Mouse (Mus musculus): ENCODE data around the gene St6galnac1. TPM values are rescaled to one million over a fixed set of nuclear protein-coding genes. Genes with fewer than 3 reads are reported as not detected.

St6galnac1 gene
- polyA plus RNA-seq, 1 experiment from 2014 or later = not detected

DNA sequence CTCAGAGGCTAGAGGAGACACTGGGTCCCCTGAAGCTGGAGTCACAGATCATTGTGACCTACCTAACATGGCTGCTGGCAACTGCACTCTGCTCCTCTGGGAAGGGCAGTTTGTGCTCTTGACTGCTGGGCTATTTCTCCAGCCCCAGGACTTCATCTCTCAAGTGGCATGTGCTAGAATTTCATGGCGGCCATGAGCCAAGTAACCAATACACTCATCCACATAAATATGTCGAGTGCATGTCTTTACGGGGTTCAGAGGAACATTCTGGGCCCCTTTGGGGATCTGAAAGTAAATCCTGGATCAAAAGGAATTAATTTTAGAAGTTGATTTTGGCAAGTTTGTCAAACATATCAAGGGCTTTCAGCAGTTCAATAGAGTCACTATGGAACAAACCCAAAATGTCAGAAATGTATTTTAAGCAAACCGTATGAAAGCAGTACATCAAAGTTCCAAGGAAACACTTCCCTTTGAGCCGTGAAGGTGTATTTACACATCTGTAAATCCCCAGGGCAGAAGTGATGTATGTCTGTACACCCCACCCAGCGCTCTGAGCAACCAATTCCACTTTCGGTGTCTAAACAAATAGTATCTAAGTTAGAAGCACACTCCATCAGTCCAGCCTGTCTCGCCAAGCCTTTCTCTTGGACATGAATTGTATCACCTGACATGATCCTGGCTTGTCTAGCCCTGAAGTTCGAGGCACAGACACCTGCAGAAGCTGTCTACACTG, 45.9 kb downstream of the St6galnac1 start:
- DNase-seq (ENCODE audit: low spot score) (no peak), ATAC-seq (replicated peaks; ENCODE audit: low FRiP score, low TSS enrichment, low read depth) (no peak)
- H3K27me3 ChIP-seq (replicated peaks; ENCODE audit: control insufficient read depth, insufficient read depth, low read length) = no peaks in the 10 kb centered on the region
- H3K27ac ChIP-seq (ENCODE audit: low read depth) = no peak overlapping the region
- 66% methylated on average over 9 of the region's 9 CpGs for WGBS
- no peak overlapping the region for H3K4me3 ChIP-seq (ENCODE audit: low read depth, low read length)
- no peaks in the 10 kb centered on the region for H3K36me3 ChIP-seq (ENCODE audit: control insufficient read depth, insufficient read depth, low read length)
- no peak overlapping the region for H3K4me2 ChIP-seq (ENCODE audit: low read length)
- H3K4me1 ChIP-seq (replicated peaks; ENCODE audit: control insufficient read depth, insufficient read depth, low read length) = no peaks in the 10 kb centered on the region
- no peaks in the 10 kb centered on the region for H3K9me3 ChIP-seq (ENCODE audit: control insufficient read depth, low read length)
- no peak overlapping the region for H3K9ac ChIP-seq (ENCODE audit: low read length)

DNA sequence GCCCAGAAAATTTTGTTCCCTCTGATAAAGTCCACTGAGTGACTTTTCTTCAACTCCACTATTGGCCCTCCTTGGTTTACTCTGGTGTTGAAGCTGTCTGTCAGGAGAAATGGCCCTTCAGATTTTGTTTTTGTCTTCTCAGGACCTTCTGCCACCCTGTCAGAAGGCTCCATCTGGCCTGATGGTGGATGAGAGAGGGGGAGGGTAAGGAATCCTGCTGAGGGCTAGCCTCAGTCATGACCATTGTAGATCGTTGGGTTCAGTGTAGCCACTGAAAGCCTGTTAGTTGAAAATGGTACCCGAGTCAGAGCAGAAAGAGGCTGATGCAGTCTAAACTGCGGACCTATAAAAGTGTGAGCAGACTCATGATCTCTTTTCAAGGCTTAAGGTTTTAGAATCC, 49.2 kb downstream of the St6galnac1 start:
- Histone ChIP-seq H3K36me3 (ENCODE audit: control insufficient read depth, insufficient read depth, low read length) (no peaks in the 10 kb centered on the region), H3K4me2 (ENCODE audit: low read length) (no peak overlapping the region), H3K27me3 (replicated peaks; ENCODE audit: control insufficient read depth, insufficient read depth, low read length) (no peaks in the 10 kb centered on the region), H3K9me3 (ENCODE audit: control insufficient read depth, low read length) (no peaks in the 10 kb centered on the region), H3K4me3 (ENCODE audit: low read depth, low read length) (no peak overlapping the region), H3K27ac (ENCODE audit: low read depth) (no peak overlapping the region), H3K9ac (ENCODE audit: low read length) (no peak overlapping the region), H3K4me1 (replicated peaks; ENCODE audit: control insufficient read depth, insufficient read depth, low read length) (no peaks in the 10 kb centered on the region)
- ATAC-seq (replicated peaks; ENCODE audit: low FRiP score, low TSS enrichment, low read depth) (no peak), DNase-seq (ENCODE audit: low spot score) (no peak)
- 77% methylated on average over 3 of the region's 3 CpGs for WGBS

GRCm38 (mm10) chr11:116725031-116725948, 50.0 kb downstream of the St6galnac1 start:
- Histone ChIP-seq H3K27ac (ENCODE audit: low read depth) (no peak overlapping the region), H3K9me3 (ENCODE audit: control insufficient read depth, low read length) (no peaks in the 10 kb centered on the region), H3K4me3 (ENCODE audit: low read depth, low read length) (no peak overlapping the region), H3K4me2 (ENCODE audit: low read length) (no peak overlapping the region), H3K9ac (ENCODE audit: low read length) (no peak overlapping the region), H3K4me1 (replicated peaks; ENCODE audit: control insufficient read depth, insufficient read depth, low read length) (no peaks in the 10 kb centered on the region), H3K36me3 (ENCODE audit: control insufficient read depth, insufficient read depth, low read length) (no peaks in the 10 kb centered on the region), H3K27me3 (replicated peaks; ENCODE audit: control insufficient read depth, insufficient read depth, low read length) (no peaks in the 10 kb centered on the region)
- ATAC-seq (replicated peaks; ENCODE audit: low FRiP score, low TSS enrichment, low read depth) (no peak), DNase-seq (ENCODE audit: low spot score) (no peak)
- WGBS = 43% methylated on average over 27 of the region's 27 CpGs

DNA sequence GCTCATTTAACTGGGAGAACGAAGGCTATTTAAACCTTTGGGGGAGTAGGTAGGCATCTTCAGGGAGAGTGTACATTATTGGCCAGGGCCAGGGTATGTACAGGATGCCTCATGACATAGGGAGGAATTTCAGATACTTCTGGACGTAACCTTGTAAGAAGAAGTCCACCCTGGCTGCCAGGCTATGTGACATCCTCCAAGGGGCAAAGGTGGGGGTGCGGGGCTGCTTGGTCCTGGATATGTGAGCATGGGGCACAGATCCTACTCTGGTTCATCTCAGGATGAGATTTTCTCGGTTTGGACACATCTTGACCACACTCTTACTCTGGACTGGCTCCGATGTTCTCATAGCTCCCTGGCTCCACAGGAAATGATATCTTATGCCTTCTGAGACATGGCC, 52.2 kb downstream of the St6galnac1 start:
- Histone ChIP-seq H3K27ac (ENCODE audit: low read depth) (no peak overlapping the region), H3K9me3 (ENCODE audit: control insufficient read depth, low read length) (peaks cover 3% of the 10 kb centered on the region; the same call in 1 of the 2 replicates), H3K27me3 (replicated peaks; ENCODE audit: control insufficient read depth, insufficient read depth, low read length) (no peaks in the 10 kb centered on the region), H3K4me3 (ENCODE audit: low read depth, low read length) (no peak overlapping the region), H3K4me2 (ENCODE audit: low read length) (no peak overlapping the region), H3K36me3 (ENCODE audit: control insufficient read depth, insufficient read depth, low read length) (no peaks in the 10 kb centered on the region), H3K9ac (ENCODE audit: low read length) (no peak overlapping the region), H3K4me1 (replicated peaks; ENCODE audit: control insufficient read depth, insufficient read depth, low read length) (no peaks in the 10 kb centered on the region)
- 86% methylated on average over 5 of the region's 5 CpGs for WGBS
- no peak for DNase-seq (ENCODE audit: low spot score)
- no peak for ATAC-seq (replicated peaks; ENCODE audit: low FRiP score, low TSS enrichment, low read depth)

- 64% methylated on average over 9 of the region's 9 CpGs for WGBS
- no peak overlapping the region for H3K27ac ChIP-seq (ENCODE audit: low read depth)
- H3K9me3 ChIP-seq (ENCODE audit: control insufficient read depth, low read length) = peaks cover 7% of the 10 kb centered on the region
- no peaks in the 10 kb centered on the region for H3K27me3 ChIP-seq (replicated peaks; ENCODE audit: control insufficient read depth, insufficient read depth, low read length)
- ATAC-seq (replicated peaks; ENCODE audit: low FRiP score, low TSS enrichment, low read depth) = no peak
- no peak overlapping the region for H3K4me3 ChIP-seq (ENCODE audit: low read depth, low read length)
- H3K36me3 ChIP-seq (ENCODE audit: control insufficient read depth, insufficient read depth, low read length) = no peaks in the 10 kb centered on the region
- H3K9ac ChIP-seq (ENCODE audit: low read length) = no peak overlapping the region
- no peaks in the 10 kb centered on the region for H3K4me1 ChIP-seq (replicated peaks; ENCODE audit: control insufficient read depth, insufficient read depth, low read length)
- no peak for DNase-seq (ENCODE audit: low spot score)
- H3K4me2 ChIP-seq (ENCODE audit: low read length) = no peak overlapping the region
Measured at GRCm38 (mm10) chr11:116721548-116722271, 53.6 kb downstream of the St6galnac1 start.

DNA sequence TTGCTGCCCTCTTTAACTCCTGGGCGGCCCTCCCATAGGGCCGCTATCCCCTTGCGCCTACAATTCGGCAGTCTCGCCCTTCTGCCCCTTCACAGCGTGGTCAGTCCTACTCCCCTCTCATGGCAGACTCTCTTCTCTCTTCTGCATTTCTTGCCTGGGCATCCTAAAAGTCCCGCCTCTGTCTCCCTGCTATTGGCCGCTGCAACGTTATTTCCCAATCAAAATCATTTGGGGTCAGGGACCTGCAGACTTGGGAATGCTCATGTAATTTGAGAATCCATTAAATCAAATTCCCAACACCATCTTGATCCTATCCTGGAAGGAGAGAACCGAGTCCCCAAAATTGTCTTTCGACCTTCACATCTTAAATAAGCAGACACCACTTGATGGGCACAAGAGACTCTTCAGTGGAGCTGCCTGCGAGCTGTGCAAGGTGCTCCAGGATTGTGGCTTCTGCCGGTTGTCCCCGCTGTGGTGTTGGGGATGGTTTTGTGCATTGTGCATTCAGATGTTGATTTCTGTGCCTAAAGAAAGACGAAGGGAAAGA, 54.9 kb downstream of the St6galnac1 start:
- DNase-seq (ENCODE audit: low spot score) = no peak
- 88% methylated on average over 15 of the region's 15 CpGs for WGBS
- Histone ChIP-seq H3K36me3 (ENCODE audit: control insufficient read depth, insufficient read depth, low read length) (no peaks in the 10 kb centered on the region), H3K4me2 (ENCODE audit: low read length) (no peak overlapping the region), H3K4me1 (replicated peaks; ENCODE audit: control insufficient read depth, insufficient read depth, low read length) (no peaks in the 10 kb centered on the region), H3K9ac (ENCODE audit: low read length) (no peak overlapping the region), H3K9me3 (ENCODE audit: control insufficient read depth, low read length) (peaks cover 7% of the 10 kb centered on the region), H3K27me3 (replicated peaks; ENCODE audit: control insufficient read depth, insufficient read depth, low read length) (no peaks in the 10 kb centered on the region), H3K4me3 (ENCODE audit: low read depth, low read length) (no peak overlapping the region), H3K27ac (ENCODE audit: low read depth) (no peak overlapping the region)
- no peak for ATAC-seq (replicated peaks; ENCODE audit: low FRiP score, low TSS enrichment, low read depth)

Other genes with a start within 250 kb of the St6galnac1 start
- gene Sphk1, start 244.6 kb downstream of the St6galnac1 start, polyA plus RNA-seq (2014; fragmentation: Nextera tagmentation; extraction: Ambion mirVana) = 2.1 and 4.5 TPM in 2 replicates
- 9.7 and 9.8 TPM in 2 replicates for gene Ube2o, start 194.1 kb downstream of the St6galnac1 start, polyA plus RNA-seq (2014; fragmentation: Nextera tagmentation; extraction: Ambion mirVana)
- not detected in 2 replicates for gene Aanat, start 189.1 kb downstream of the St6galnac1 start, polyA plus RNA-seq (2014; fragmentation: Nextera tagmentation; extraction: Ambion mirVana)
- 5.7 and 5.9 TPM in 2 replicates for gene Rhbdf2, start 148.5 kb downstream of the St6galnac1 start, polyA plus RNA-seq (2014; fragmentation: Nextera tagmentation; extraction: Ambion mirVana)
- gene Prcd, start 122.0 kb downstream of the St6galnac1 start, polyA plus RNA-seq (2014; fragmentation: Nextera tagmentation; extraction: Ambion mirVana) = 0.75 and 1.8 TPM in 2 replicates
- 14.5 and 16.4 TPM in 2 replicates for gene Cygb, start 121.2 kb downstream of the St6galnac1 start, polyA plus RNA-seq (2014; fragmentation: Nextera tagmentation; extraction: Ambion mirVana)
- gene Mxra7, start 52.5 kb upstream of the St6galnac1 start, polyA plus RNA-seq (2014; fragmentation: Nextera tagmentation; extraction: Ambion mirVana) = 22.6 and 23.8 TPM in 2 replicates
- gene Mettl23, start 67.8 kb upstream of the St6galnac1 start, polyA plus RNA-seq (2014; fragmentation: Nextera tagmentation; extraction: Ambion mirVana) = 70.3 and 81.4 TPM in 2 replicates
- 82.8 and 85.3 TPM in 2 replicates for gene Jmjd6, start 67.9 kb upstream of the St6galnac1 start, polyA plus RNA-seq (2014; fragmentation: Nextera tagmentation; extraction: Ambion mirVana)
- 29.1 and 32.6 TPM in 2 replicates for gene Mfsd11, start 76.9 kb upstream of the St6galnac1 start, polyA plus RNA-seq (2014; fragmentation: Nextera tagmentation; extraction: Ambion mirVana)
- gene Srsf2, start 77.6 kb upstream of the St6galnac1 start, polyA plus RNA-seq (2014; fragmentation: Nextera tagmentation; extraction: Ambion mirVana) = 811 and 855 TPM in 2 replicates
- gene Mgat5b, start 143.4 kb upstream of the St6galnac1 start, polyA plus RNA-seq (2014; fragmentation: Nextera tagmentation; extraction: Ambion mirVana) = 0.69 and 0.92 TPM in 2 replicates